Mouse (Mus musculus): ENCODE data around the gene Cpa4. TPM values are rescaled to one million over a fixed set of nuclear protein-coding genes. Genes with fewer than 3 reads are reported as not detected.

Gene Cpa4
- not detected for total RNA-seq (2023)

DNA sequence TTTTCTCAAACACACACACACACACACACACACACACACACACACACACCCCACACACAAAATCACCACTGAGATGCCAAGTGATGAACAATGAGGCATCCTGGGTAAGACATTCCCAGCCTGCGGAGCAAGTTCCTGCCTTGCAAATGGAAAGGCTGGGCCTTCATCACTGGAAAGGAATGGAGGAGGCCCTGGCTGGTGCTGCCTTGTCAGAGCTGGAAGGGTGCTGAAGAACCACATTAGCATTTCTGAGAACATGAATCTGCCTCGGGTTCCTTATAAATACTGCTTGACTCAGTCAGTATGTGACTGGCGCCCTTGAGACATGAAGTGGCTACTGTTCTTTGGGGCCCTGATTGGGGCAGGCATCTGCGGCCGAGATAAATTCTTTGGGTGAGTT lies at the start of gene Cpa4:
Cpa4 (plus strand) TSS at position 301 of the 400 bp plus-strand sequence.

DNA sequence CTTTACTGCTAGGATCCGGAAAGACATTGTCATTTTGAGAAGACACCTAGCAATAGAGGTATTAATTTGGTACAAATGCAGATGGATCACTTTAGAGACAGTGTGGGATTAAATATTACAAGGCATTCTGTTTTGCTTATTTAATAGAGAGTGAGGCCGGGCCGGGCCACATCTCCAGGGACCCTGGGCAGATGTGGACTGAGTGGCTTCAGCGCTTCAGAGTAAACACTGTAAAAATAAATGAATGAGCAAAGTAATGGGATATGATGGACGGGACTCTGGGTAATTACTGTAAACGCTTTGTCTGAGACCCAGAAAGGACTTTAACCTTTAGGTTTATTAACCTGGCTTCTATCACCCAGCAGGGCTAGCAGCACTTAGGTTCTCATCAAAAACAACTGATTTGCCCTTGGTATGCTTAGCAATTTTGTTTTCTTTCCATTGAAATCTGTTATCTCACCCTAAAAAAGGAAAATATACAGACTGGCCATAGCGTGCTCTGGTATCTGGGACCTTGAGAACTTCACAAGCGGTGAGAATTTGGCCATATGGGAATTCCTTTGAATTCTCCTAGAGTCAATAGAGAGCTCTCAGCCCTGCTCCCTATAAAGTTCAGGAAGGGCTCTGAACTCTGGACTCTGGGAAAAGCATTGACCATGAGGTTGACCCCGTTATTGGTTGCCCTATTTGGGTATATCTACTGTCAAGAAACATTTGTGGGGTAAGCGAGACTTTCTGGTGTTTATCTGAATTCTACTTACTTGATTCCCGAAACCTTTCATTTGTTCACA lies 27.0 kb upstream of the Cpa4 start, which contains the start of gene Cpa2:
Cpa2 (plus strand) TSS at position 574 of the 791 bp plus-strand sequence.

DNA sequence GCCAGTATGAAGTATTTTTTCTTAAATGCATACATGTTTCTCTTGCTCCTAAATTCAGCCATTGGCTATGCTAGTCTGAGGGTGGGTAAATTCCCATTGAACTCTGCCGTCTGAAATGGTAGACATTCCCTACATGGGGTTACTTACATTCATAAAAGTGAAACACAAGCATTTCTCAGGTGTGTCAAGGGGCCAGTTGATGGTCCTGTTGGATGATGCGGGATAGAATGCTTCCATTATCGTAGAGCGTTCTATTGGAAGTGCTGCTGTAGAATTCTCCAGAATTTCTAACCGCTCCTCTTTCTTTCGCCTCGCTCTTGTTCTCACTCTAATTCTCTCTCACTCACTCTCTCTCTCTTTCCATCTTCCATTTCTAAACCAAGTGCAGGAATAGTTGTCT lies 42.5 kb downstream of the Cpa4 start, which contains the start of gene Cpa5:
Cpa5 (plus strand) TSS at position 301 of the 400 bp plus-strand sequence.

DNA sequence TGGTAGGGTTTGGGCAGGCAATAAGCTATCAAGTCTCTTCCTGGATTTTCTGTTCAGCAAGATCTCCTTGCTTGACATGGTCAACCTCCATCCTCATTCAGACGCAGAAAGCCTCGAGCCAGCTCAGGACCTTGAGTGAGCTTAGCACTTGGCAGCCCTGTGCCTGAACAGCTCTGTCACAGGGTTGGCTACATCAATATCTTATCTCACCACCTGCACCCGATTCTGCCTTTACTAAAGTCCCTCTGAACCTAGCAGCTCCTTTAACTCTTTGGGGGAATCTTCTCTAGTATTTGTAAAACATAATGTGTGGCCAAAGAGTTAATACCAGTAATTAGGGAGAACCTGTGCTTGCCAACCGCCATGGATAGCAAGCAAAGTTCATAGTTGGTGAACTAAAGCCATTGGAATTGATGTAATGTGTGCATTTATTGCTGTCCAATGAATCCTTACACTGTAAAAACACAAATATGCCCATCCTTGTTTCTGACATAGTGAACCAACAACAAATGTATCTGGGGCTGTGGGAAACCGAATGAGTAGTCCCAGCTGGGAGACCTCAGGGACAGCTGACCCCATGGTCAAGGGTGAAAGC lies 70.6 kb downstream of the Cpa4 start, which contains the start of gene Cpa1:
Cpa1 (plus strand) TSS at position 545 of the 595 bp plus-strand sequence.

Other genes starting within 250 kb of the Cpa4 start
- 10 to 100 TPM; 13.5 to 15.7 TPM for gene Zc3hc1, start 177.3 kb upstream of the Cpa4 start, total RNA-seq (2023)
- gene Klhdc10, start 166.5 kb upstream of the Cpa4 start, total RNA-seq (2023) = 10 to 100 TPM; 28.1 to 31.7 TPM
- gene Tmem209, start 58.6 kb upstream of the Cpa4 start, total RNA-seq (2023) = 10 to 100 TPM; 20.9 to 21.5 TPM
- gene Ssmem1, start 58.5 kb upstream of the Cpa4 start, total RNA-seq (2023) = 1 to 10 TPM in 1 of 2 experiments, under 1 TPM in 1; 0.81 to 1.7 TPM
- not detected for gene Cpa2, start 26.8 kb upstream of the Cpa4 start, total RNA-seq (2023)
- gene Cpa5, start 42.6 kb downstream of the Cpa4 start, total RNA-seq (2023) = not detected
- gene Cpa1, start 70.8 kb downstream of the Cpa4 start, total RNA-seq (2023) = not detected
- gene Cep41, start 125.4 kb downstream of the Cpa4 start, total RNA-seq (2023) = 1 to 10 TPM; 2.0 to 3.0 TPM
- under 1 TPM in 1 of 2 experiments, not detected in 1; 0.48 TPM for gene Mest, start 155.2 kb downstream of the Cpa4 start, total RNA-seq (2023)